Mouse (Mus musculus): ENCODE results near the gene Rab3ip.

The Rab3ip gene

GRCm38 (mm10) chr10:116872016-116872410 is 78.6 kb downstream of the Rab3ip start:
- in situ Hi-C loops (cut with MboI, MseI) = loop anchor here (25.0 kb wide), 1 partner anchor 1465 kb away; the partner anchor contains the start of genes Gm9040, Gm9044, Gm9045 and Gm9046

DNA sequence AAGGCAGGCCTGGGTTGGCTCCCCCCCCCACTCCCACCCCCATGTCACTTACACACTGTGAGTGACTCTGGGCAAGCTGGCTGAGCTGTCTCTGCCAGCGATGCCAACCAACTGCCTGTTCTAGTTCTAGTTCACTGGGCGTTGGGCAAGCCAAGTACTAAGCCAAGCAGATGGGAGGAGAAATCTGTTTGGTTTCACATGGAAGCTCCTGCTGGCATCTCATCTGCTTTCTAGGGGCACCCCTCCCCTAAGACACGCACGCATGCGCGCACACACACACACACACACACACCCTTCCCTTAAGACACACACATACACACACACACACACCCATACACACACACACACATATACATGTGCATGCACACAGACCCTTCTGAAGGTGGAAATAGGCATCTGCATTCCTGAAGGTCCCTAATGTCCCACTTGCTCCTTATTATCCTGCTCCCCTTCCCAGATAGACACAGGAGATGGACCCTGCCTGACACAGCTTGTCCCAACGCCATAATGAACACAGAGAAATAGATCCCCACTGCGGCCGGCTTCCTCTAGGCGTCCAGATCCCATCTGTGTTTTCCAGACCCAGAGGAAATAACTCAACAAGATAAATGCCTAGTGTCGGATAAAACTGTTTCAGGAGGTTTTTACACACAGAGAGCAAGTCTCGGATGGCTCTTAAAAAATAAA is 79.1 kb downstream of the Rab3ip start:
- in situ Hi-C loops (cut with MboI, MseI) = loop anchor here (25.0 kb wide), 1 partner anchor 1466 kb away; the partner anchor contains the start of genes Gm9040, Gm9044, Gm9045 and Gm9046

GRCm38 (mm10) chr10:116870819-116871218 is 79.8 kb downstream of the Rab3ip start:
- in situ Hi-C loops (cut with MboI, MseI) = loop anchor here (25.0 kb wide), 1 partner anchor 1466 kb away; the partner anchor contains the start of genes Gm9040, Gm9044, Gm9045 and Gm9046

All from T-helper 1 cell (primary cell).